Mouse (Mus musculus) limb, embryonic 14.5 days (tissue): ENCODE measurements at regions not wholly inside any gene's neighbourhood (a gene's known extent, or its start where the extent isn't known, plus 50 kb on each side); places are given as distances from the start of the nearest gene placed in this dataset.

Experiments
- ATAC-seq: fragments of 200-750 bp; cut with Nextera tagmentation; 2 replicates; pipeline ENCODE4 v1.8.0; 2017; ENCODE audit warnings: low read depth, moderate number of reproducible peaks, moderate TSS enrichment; ENCODE audit not compliant: low FRiP score
- DNase-seq: peaks from one replicate; pipeline ENCODE4 v3.0.0-alpha.2; 2015; ENCODE audit warnings: low spot score
- H3K27ac ChIP-seq: fragments of 300-500 bp; sonication (generic); replicated peaks from 2 replicates; pipeline ENCODE4 v1.5.1; 2014; ENCODE audit warnings: low read depth, mild to moderate bottlenecking, low read length, moderate library complexity, mixed read lengths
- H3K27me3 ChIP-seq: fragments of 300-500 bp; sonication (generic); 2 replicates; pipeline ENCODE4 v1.6.1; 2014; ENCODE audit warnings: low read length, mixed read lengths; ENCODE audit not compliant: control insufficient read depth, insufficient read depth
- H3K36me3 ChIP-seq: fragments of 300-500 bp; sonication (generic); 2 replicates; pipeline ENCODE4 v1.6.1; 2014; ENCODE audit warnings: mild to moderate bottlenecking, low read length, moderate library complexity, mixed read lengths; ENCODE audit not compliant: control insufficient read depth, insufficient read depth
- H3K4me1 ChIP-seq: fragments of 300-500 bp; sonication (generic); 2 replicates; pipeline ENCODE4 v1.6.1; 2014; ENCODE audit warnings: antibody characterized with exemption, low read length, mixed read lengths; ENCODE audit not compliant: control insufficient read depth, insufficient read depth
- H3K4me2 ChIP-seq: fragments of 300-500 bp; sonication (generic); replicated peaks from 2 replicates; pipeline ENCODE4 v1.6.1; 2014; ENCODE audit warnings: low read depth, mild to moderate bottlenecking, low read length, moderate library complexity; ENCODE audit not compliant: severe bottlenecking
- H3K4me3 ChIP-seq: fragments of 300-500 bp; sonication (generic); replicated peaks from 2 replicates; pipeline ENCODE4 v1.5.1; 2014; ENCODE audit warnings: low read length
- H3K9ac ChIP-seq: fragments of 300-500 bp; sonication (generic); 2 replicates; pipeline ENCODE4 v1.6.1; 2014; ENCODE audit warnings: mild to moderate bottlenecking, low read depth, low read length, moderate library complexity; ENCODE audit not compliant: severe bottlenecking
- H3K9me3 ChIP-seq: fragments of 300-500 bp; sonication (generic); 2 replicates; pipeline ENCODE4 v1.6.1; 2016; ENCODE audit warnings: low read length; ENCODE audit not compliant: control insufficient read depth
- POLR2A ChIP-seq: fragments of 200-500 bp; IDR thresholded peaks from 2 replicates; pipeline ENCODE4 v1.8.0; 2012; ENCODE audit warnings: inconsistent platforms, mild to moderate bottlenecking, moderate library complexity, borderline replicate concordance; ENCODE audit not compliant: insufficient read depth, insufficient read length; ENCODE audit errors: extremely low read depth
- WGBS: fragments of 180-500 bp; shearing (Covaris S2); extraction: QIAGEN DNeasy Blood & Tissue Kit; methylation state at CpG from one replicate; pipeline ENCODE4 v1.1.7; 2014; 5-methylcytosine and 5-hydroxymethylcytosine counted together

GRCm38 (mm10) chr15:50282576-50282975 is 3602.1 kb upstream of the Gm7489 start:
- TF ChIP-seq POLR2A: no peak
- no peak for ATAC-seq
- DNase-seq: no peak
- Histone ChIP-seq H3K36me3 (no peaks in the 10 kb centered on the region), H3K27me3 (no peaks in the 10 kb centered on the region), H3K4me1 (no peaks in the 10 kb centered on the region), H3K27ac (no peak overlapping the region), H3K9ac (no peak overlapping the region), H3K4me2 (no peak overlapping the region), H3K4me3 (no peak overlapping the region), H3K9me3 (no peaks in the 10 kb centered on the region)
- 88% methylated on average over 2 of the region's 2 CpGs for WGBS

- no peak for ATAC-seq
- no peak for DNase-seq
- H3K9me3 ChIP-seq: no peaks in the 10 kb centered on the region
- no peak for TF ChIP-seq POLR2A
- no peaks in the 10 kb centered on the region for H3K27me3 ChIP-seq
- H3K36me3 ChIP-seq: no peaks in the 10 kb centered on the region
- 60% methylated on average over 2 of the region's 2 CpGs for WGBS
- no peak overlapping the region for H3K4me3 ChIP-seq
- no peaks in the 10 kb centered on the region for H3K4me1 ChIP-seq
- H3K9ac ChIP-seq: no peak overlapping the region
- no peak overlapping the region for H3K4me2 ChIP-seq
- H3K27ac ChIP-seq: no peak overlapping the region
Measured at GRCm38 (mm10) chr15:50283491-50283890, 3601.2 kb upstream of the Gm7489 start.

DNA sequence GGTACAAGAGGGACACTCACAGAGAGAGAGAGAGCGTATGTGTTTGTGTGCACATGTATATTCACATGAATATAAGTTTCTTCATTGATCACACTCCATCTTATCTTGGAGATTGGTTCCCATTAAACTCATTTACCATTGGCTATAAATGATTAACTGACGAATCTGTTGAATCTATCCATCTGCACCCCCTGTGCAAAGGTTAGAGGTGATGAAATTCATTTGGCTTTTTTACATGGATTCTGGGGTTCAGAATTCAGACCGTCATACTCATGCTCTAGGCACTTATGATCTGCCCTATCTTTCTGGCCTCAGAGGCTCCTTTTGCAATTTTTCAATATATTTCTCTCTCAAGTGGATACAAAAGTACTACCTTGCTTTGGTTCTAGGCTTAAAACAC is 3582.9 kb upstream of the Gm7489 start:
- no peak overlapping the region for H3K4me2 ChIP-seq
- no peak overlapping the region for H3K4me3 ChIP-seq
- no peak for TF ChIP-seq POLR2A
- no peak for ATAC-seq
- no peaks in the 10 kb centered on the region for H3K9me3 ChIP-seq
- H3K27me3 ChIP-seq: no peaks in the 10 kb centered on the region
- H3K4me1 ChIP-seq: no peaks in the 10 kb centered on the region
- 92% methylated on average over 3 of the region's 3 CpGs for WGBS
- H3K36me3 ChIP-seq: no peaks in the 10 kb centered on the region
- DNase-seq: no peak
- H3K27ac ChIP-seq: no peak overlapping the region
- H3K9ac ChIP-seq: no peak overlapping the region

GRCm38 (mm10) chr15:50304085-50304484 is 3580.6 kb upstream of the Gm7489 start:
- DNase-seq (no peak), ATAC-seq (no peak)
- no peaks in the 10 kb centered on the region for H3K9me3 ChIP-seq
- H3K4me2 ChIP-seq: no peak overlapping the region
- no peaks in the 10 kb centered on the region for H3K4me1 ChIP-seq
- no peaks in the 10 kb centered on the region for H3K36me3 ChIP-seq
- TF ChIP-seq POLR2A: no peak
- WGBS: 85% methylated on average over 4 of the region's 4 CpGs
- H3K27me3 ChIP-seq: no peaks in the 10 kb centered on the region
- no peak overlapping the region for H3K9ac ChIP-seq
- no peak overlapping the region for H3K27ac ChIP-seq
- H3K4me3 ChIP-seq: no peak overlapping the region

DNA sequence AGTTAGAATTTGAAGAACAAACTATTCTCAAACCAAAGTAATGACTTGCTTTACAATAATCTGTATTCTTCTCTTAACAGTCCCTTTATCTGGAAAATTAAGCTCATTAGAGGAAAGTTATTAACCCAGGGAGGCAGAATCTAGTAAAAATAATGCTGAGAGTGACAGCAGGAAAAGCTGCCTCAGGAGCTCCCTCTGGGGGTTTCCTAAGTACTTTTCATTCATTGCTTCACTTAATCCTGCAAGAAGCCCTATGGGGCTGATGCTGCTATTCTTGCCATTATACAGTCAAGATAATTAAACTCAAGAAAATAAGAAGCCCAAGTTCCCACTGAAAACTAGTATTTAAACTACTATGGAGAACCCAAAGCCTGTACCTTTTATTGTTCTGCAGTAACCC is 3563.9 kb upstream of the Gm7489 start:
- Histone ChIP-seq H3K27me3 (no peaks in the 10 kb centered on the region), H3K9me3 (no peaks in the 10 kb centered on the region), H3K27ac (no peak overlapping the region), H3K9ac (no peak overlapping the region), H3K4me2 (no peak overlapping the region), H3K36me3 (no peaks in the 10 kb centered on the region), H3K4me3 (no peak overlapping the region), H3K4me1 (no peaks in the 10 kb centered on the region)
- TF ChIP-seq POLR2A: no peak
- ATAC-seq (no peak), DNase-seq (no peak)

GRCm38 (mm10) chr15:50345536-50345935 is 3539.2 kb upstream of the Gm7489 start:
- H3K4me1 ChIP-seq: no peaks in the 10 kb centered on the region
- H3K9me3 ChIP-seq: no peaks in the 10 kb centered on the region
- no peaks in the 10 kb centered on the region for H3K27me3 ChIP-seq
- H3K9ac ChIP-seq: no peak overlapping the region
- 98% methylated on average over 5 of the region's 5 CpGs for WGBS
- no peak overlapping the region for H3K4me3 ChIP-seq
- no peaks in the 10 kb centered on the region for H3K36me3 ChIP-seq
- TF ChIP-seq POLR2A: no peak
- no peak overlapping the region for H3K4me2 ChIP-seq
- no peak for ATAC-seq
- DNase-seq: no peak
- no peak overlapping the region for H3K27ac ChIP-seq
